Mouse (Mus musculus) lung, postnatal 14 days (tissue): Measurements from ENCODE around the gene Fgf13.

ENCODE experiments used
- DNase-seq: peaks from one replicate; pipeline ENCODE4 v3.0.0; 2021

The Fgf13 gene

GRCm38 (mm10) chrX:59182323-59182722 is 385.5 kb downstream of the Fgf13 start:
- no peak for DNase-seq

GRCm38 (mm10) chrX:59179627-59180026 is 388.2 kb downstream of the Fgf13 start:
- DNase-seq = no peak

- DNase-seq = no peak
These were observed 388.7 kb downstream of the Fgf13 start for GRCm38 (mm10) chrX:59179081-59179596.

- DNase-seq = no peak
These were observed 390.2 kb downstream of the Fgf13 start for GRCm38 (mm10) chrX:59177653-59178052.

- no peak for DNase-seq
These were observed 395.7 kb downstream of the Fgf13 start for GRCm38 (mm10) chrX:59172200-59172599.

- DNase-seq = no peak
These were observed 401.1 kb downstream of the Fgf13 start for GRCm38 (mm10) chrX:59166763-59167162.

- no peak for DNase-seq
These were observed 425.9 kb downstream of the Fgf13 start for GRCm38 (mm10) chrX:59141947-59142346.

GRCm38 (mm10) chrX:59134928-59135361 is 432.9 kb downstream of the Fgf13 start:
- no peak for DNase-seq

GRCm38 (mm10) chrX:59134166-59134861 is 433.6 kb downstream of the Fgf13 start:
- DNase-seq = no peak

GRCm38 (mm10) chrX:59133834-59134165 is 434.1 kb downstream of the Fgf13 start:
- no peak for DNase-seq

- no peak for DNase-seq
These were observed 434.5 kb downstream of the Fgf13 start for GRCm38 (mm10) chrX:59133416-59133815.

- no peak for DNase-seq
These were observed 441.2 kb downstream of the Fgf13 start for GRCm38 (mm10) chrX:59126637-59127036.

- no peak for DNase-seq
These were observed 454.7 kb downstream of the Fgf13 start for GRCm38 (mm10) chrX:59113187-59113586.

GRCm38 (mm10) chrX:59085928-59086327 is 481.9 kb downstream of the Fgf13 start:
- DNase-seq = no peak

GRCm38 (mm10) chrX:59080427-59080826 is 487.4 kb downstream of the Fgf13 start:
- no peak for DNase-seq

- DNase-seq = no peak
These were observed 495.8 kb downstream of the Fgf13 start for GRCm38 (mm10) chrX:59072083-59072482.

- no peak for DNase-seq
These were observed 504.7 kb downstream of the Fgf13 start for GRCm38 (mm10) chrX:59063157-59063556.

- no peak for DNase-seq
These were observed 532.9 kb downstream of the Fgf13 start for GRCm38 (mm10) chrX:59034969-59035368.
